8 mouse cellular contexts compared by ENCODE assay signal in the genomic region with DNA sequence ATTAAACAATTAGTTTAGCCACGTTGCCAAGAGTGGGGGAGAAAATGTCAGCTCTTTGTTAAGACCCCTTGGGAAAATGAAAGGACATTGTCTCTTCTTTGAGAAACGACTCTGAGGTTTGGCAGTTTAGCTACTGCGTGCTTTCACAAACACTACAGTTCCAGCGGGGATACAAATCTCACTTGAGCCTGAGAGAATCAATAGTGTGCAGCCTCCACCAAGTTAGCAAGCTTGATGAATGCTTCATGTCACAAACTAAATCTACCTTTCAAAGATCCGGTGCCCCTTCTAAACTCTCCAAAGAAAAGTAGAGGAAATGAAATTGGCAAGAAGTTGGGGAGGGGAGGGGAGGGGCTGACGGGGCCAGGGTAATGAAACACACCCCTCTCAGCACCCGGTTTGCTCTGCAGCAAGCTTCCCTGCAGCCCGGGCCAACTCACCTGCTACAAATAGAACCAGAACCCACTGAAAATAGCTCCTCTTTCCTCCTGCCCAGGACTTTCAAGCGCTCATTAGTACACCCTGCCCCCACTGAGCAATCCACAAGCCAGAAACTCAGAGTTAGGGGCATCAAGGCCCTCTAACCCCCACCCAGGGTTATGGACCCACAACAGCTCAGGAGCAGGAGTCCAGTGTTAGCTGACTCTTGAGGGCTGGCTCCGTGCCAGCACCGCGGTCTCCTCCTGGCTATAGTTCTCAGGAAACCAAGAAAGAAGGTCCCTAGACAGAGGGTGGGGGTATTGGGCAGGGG. TPM values are rescaled to one million over a fixed set of nuclear protein-coding genes. Genes with fewer than 3 reads are reported as not detected.
DNase-seq lines count a peak whose midpoint lies in the region; ATAC-seq and TF ChIP-seq lines count a peak whose summit lies in the region.

No protein-coding gene starts in this region.

- 0 out of 2 replicates have a peak overlapping the region, but pooled peaks have one; percentile 21 for H3K27ac ChIP-seq in forebrain, embryonic 15.5 days (replicated peaks)
- no peak overlapping the region for H3K27ac ChIP-seq in lung, embryonic 16.5 days (ENCODE audit: low read length)
- H3K27ac ChIP-seq in left cerebral cortex, adult 2 months = no peak overlapping the region

- DNase-seq in cerebellum, postnatal 14 days = peak; percentile 49 to 61
- DNase-seq in cerebellum, adult 9-10 months = no peak
- peak; percentile 20 to 27 for DNase-seq in B cell, adult 2 months
- peak; percentile 48 for DNase-seq in heart, postnatal 4 days
- peak; percentile 33 for DNase-seq in thymus, postnatal 14 days
- DNase-seq in left cerebral cortex, adult 2 months (ENCODE audit: extremely low spot score in 1 of 2, low spot score in 2 of 2) = no peak

- no peaks in the 10 kb centered on the region for H3K9me3 ChIP-seq in forebrain, embryonic 15.5 days
- no peaks in the 10 kb centered on the region for H3K9me3 ChIP-seq in lung, embryonic 16.5 days (ENCODE audit: control insufficient read depth, low read length)

- intact Hi-C loops in left cerebral cortex, adult 2 months (cut with DNase I) = no loop called here

- ATAC-seq in forebrain, embryonic 15.5 days (replicated peaks) = peak; percentile 61; the same call in 1 of the 2 replicates
- peak; percentile 62 for ATAC-seq in lung, embryonic 16.5 days (ENCODE audit: low read depth)

- H3K4me1 ChIP-seq in forebrain, embryonic 15.5 days = peaks cover 9% of the 10 kb centered on the region
- peaks cover 12% of the 10 kb centered on the region; the same call in 1 of the 2 replicates for H3K4me1 ChIP-seq in lung, embryonic 16.5 days (replicated peaks; ENCODE audit: control insufficient read depth, insufficient read depth, low read length)

- H3K4me2 ChIP-seq in forebrain, embryonic 15.5 days (replicated peaks) = no peak overlapping the region
- H3K4me2 ChIP-seq in lung, embryonic 16.5 days (ENCODE audit: low read depth, low read length) = peak overlapping the region; percentile 43

- no peaks in the 10 kb centered on the region for H3K27me3 ChIP-seq in forebrain, embryonic 15.5 days
- no peaks in the 10 kb centered on the region for H3K27me3 ChIP-seq in lung, embryonic 16.5 days (ENCODE audit: control insufficient read depth, insufficient read depth, low read depth, low read length)

- H3K36me3 ChIP-seq in forebrain, embryonic 15.5 days = no peaks in the 10 kb centered on the region
- H3K36me3 ChIP-seq in lung, embryonic 16.5 days (ENCODE audit: control insufficient read depth, insufficient read depth, low read length) = no peaks in the 10 kb centered on the region

- 9% methylated on average over 12 of the region's 12 CpGs for WGBS in forebrain, embryonic 15.5 days
- WGBS in lung, embryonic 16.5 days = 23% methylated on average over 12 of the region's 12 CpGs

- H3K9ac ChIP-seq in forebrain, embryonic 15.5 days (replicated peaks) = no peak overlapping the region
- H3K9ac ChIP-seq in lung, embryonic 16.5 days (ENCODE audit: low read length) = 0 out of 2 replicates have a peak overlapping the region, but pooled peaks have one; percentile 5

- no peak overlapping the region for H3K4me3 ChIP-seq in forebrain, embryonic 15.5 days
- H3K4me3 ChIP-seq in lung, embryonic 16.5 days (ENCODE audit: low read length) = peak overlapping the region; percentile 17; the same call in 1 of the 2 replicates
- no peak overlapping the region for H3K4me3 ChIP-seq in left cerebral cortex, adult 2 months

- TF ChIP-seq CTCF in left cerebral cortex, adult 2 months (IDR thresholded peaks at IDR 0.05) = no peak

RNA-seq across cellular contexts. Expression of a gene that starts 8.2 kb away (rescaled TPM):
- 42.0 TPM in 2 replicates for polyA plus RNA-seq in forebrain, embryonic 15.5 days (2015; fragmentation: Nextera tagmentation; extraction: Ambion mirVana)
- 10 to 100 TPM; 54.1 to 54.3 TPM for total RNA-seq in heart, postnatal 4 days (2021)
- 26.1 and 27.4 TPM in 2 replicates for polyA plus RNA-seq in lung, embryonic 16.5 days (2015; fragmentation: Nextera tagmentation; extraction: Ambion mirVana)
- total RNA-seq in left cerebral cortex, adult 2 months (2021) = 10 to 100 TPM; 67.3 to 72.7 TPM

RNA-seq across cellular contexts. Expression of a gene that starts 17.0 kb away (rescaled TPM):
- not detected in 2 replicates for polyA plus RNA-seq in forebrain, embryonic 15.5 days (2015; fragmentation: Nextera tagmentation; extraction: Ambion mirVana)
- not detected for total RNA-seq in heart, postnatal 4 days (2021)
- polyA plus RNA-seq in lung, embryonic 16.5 days (2015; fragmentation: Nextera tagmentation; extraction: Ambion mirVana) = not detected in 2 replicates
- total RNA-seq in left cerebral cortex, adult 2 months (2021) = not detected

RNA-seq across cellular contexts. Expression of a gene that starts 34.7 kb away (rescaled TPM):
- 24.0 and 27.1 TPM in 2 replicates for polyA plus RNA-seq in forebrain, embryonic 15.5 days (2015; fragmentation: Nextera tagmentation; extraction: Ambion mirVana)
- 10 to 100 TPM; 17.0 to 18.3 TPM for total RNA-seq in heart, postnatal 4 days (2021)
- 34.1 and 35.9 TPM in 2 replicates for polyA plus RNA-seq in lung, embryonic 16.5 days (2015; fragmentation: Nextera tagmentation; extraction: Ambion mirVana)
- total RNA-seq in left cerebral cortex, adult 2 months (2021) = 10 to 100 TPM; 18.7 to 21.3 TPM

Comparison
In these comparisons a context has a peak if more than half of its experiments do, and no peak if none do; other contexts are left out.
1. DNase-seq: peak in cerebellum, postnatal 14 days (2 of 2), B cell, adult 2 months (2 of 2), heart, postnatal 4 days (single experiment) and thymus, postnatal 14 days (single experiment); none in cerebellum, adult 9-10 months (single experiment) and left cerebral cortex, adult 2 months (0 of 2).